Mouse (Mus musculus) spleen, postnatal 36 days (tissue): ENCODE data around the gene Shcbp1l.

ENCODE experiments used
- DNase-seq, 2 experiments: peaks; one replicate each; pipeline ENCODE4 v3.0.0; 2022; ENCODE audit warnings: low spot score in 2 of 2, mixed read lengths in 1 of 2

Shcbp1l gene

DNA sequence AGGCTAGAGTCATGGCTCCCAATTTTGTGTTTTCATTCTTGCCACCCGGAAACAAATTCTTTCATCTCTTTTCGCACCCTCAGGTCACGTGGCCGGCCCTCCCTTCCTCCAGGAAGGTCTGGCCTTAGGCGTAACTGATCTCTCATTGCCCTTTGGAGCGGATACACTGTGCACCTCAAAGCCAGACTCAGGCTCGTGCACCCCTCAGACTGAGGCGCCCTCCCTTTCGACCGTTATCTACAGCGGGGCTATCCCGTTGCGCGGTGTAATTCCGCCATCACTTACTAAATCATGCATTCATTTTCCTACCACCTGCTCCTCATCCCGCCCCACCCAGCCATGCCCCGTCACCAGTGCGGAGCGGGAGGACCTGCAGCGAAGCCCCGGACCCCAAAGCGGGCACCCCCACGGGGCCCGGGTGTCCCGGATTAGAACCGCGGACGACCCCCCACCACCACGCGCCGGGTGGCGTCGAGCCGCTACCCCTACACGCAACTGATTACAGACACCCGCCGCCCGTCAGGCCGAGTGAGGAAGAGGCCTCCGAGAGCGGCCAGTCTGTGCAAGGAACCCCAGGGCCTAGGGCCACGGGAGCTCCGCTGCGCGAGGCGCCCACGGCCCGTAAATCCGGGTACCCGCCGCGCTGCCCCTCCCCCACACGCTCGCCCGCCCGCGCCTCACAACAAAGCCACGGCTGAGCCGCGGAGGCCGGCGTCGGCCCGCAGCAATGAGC lies 62.0 kb downstream of the Shcbp1l start:
- DNase-seq, result peak; percentile 63 to 69

DNA sequence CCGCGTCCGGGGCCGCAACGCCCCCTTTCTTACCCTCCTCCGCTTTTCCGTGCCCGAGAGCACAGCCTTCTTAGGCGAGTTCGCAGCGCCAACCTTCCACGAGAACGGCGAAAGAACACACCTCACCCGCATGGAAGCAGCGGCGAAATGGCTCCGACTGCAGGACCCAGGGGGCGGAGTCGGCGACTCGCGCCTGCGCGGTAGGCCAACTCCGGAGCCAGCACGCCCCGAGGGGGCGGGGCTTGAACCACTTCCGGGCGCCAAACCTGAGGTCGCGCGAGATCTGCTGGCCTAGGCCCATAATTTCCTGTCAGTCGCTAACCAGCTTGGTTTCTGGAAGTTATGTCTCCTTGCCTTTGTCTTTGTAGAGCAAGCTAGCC lies 62.5 kb downstream of the Shcbp1l start, which contains the start of gene Dhx9:
Dhx9 (minus strand) TSS at position 161 of the 380 bp plus-strand sequence.
- DNase-seq, result peak; percentile 97 to 98

DNA sequence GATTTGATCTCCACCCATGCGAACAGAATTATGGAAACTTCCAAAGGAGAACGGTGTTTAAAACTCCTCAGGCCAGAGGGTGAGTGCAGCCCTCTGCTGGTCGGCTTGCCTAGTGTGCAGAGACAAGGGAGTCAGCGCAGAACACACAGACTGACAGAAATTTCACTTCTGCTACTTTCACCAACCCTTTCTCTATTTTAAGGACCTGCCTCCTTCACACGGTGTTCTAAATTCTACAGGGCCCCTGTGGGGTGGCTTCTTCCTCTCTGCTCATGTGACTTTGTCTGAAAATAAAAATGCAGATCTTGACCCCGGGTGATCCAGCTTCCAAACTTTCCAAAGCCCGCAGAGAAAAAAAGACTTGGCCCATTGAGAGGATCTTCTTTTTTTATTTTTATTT lies 64.2 kb downstream of the Shcbp1l start:
- DNase-seq, result peak; percentile 85 to 86

DNA sequence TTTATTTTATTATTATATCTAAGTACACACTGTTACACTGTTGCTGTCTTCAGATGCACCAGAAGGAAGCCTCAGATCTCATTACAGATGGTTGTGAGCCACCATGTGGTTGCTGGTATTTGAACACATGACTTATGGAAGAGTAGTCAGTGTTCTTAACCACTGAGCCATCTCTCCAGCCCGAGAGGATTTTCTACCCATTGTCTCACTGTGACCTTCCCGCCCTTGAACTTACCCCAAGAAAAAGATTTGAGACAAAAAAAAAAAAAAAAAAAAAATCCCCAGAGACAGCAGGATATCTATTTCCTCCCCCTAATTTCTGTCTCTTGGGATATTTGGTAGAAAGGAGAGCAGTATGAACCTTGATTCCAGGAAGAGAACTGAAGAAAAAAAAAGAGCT lies 64.6 kb downstream of the Shcbp1l start:
- no peak for DNase-seq

DNA sequence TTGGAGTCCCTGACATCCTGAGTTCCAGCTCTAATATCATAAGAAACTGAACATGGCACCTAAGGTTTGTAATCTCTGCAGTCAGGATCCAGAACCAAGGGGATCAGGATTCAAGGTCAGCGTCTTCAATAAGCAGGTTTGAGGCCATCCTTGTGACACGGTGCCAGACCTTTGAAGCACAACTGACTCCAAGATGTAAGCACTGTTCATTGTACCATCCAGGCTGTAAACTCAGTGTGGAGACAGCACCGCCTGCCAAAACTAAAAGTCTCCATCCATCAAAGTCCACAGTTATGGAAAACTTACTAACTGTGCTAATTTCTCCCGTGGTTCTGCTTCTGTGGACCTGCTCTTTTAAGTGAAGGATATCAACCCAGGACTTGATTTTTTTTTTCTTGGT lies 65.0 kb downstream of the Shcbp1l start:
- no peak for DNase-seq

DNA sequence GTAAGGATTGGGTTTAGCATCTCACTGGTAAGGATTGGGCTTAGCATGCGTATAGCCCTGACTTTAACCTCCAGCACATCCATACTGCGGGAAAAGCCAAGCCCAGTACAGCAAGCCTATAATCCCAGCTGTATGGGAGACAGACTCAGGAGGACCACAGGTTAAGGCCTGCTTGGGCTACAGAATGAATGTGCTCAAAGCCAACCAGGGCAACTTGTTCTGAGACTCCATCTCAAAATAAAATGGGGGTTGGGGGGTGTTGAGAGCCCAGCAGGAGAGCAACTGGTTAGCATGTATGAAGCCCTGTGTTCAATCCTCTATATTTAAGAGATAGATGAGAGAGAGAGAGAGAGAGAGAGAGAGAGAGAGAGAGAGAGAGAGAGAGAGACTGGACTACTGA lies 66.4 kb downstream of the Shcbp1l start:
- no peak for DNase-seq

DNA sequence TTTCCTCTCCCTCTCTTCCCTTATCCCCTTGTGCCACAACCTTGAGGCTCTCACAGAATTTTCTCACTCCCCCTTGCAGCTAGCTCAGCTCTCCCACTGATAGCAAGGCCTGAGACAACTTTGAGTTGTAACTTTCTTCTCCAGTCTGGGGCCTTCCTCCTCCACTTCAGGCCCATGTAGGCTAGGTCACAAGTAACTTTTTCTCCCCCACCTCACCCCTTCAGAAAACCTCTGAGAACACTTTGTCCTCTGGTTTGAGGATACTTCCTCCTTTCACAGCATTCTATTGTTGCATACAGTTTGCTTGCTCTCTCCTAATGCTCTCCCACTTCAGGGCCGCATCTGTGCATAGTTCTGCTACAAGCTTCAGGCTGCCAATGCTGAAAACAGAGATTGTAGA lies 66.9 kb downstream of the Shcbp1l start:
- peak; percentile 65 to 79 for DNase-seq

DNA sequence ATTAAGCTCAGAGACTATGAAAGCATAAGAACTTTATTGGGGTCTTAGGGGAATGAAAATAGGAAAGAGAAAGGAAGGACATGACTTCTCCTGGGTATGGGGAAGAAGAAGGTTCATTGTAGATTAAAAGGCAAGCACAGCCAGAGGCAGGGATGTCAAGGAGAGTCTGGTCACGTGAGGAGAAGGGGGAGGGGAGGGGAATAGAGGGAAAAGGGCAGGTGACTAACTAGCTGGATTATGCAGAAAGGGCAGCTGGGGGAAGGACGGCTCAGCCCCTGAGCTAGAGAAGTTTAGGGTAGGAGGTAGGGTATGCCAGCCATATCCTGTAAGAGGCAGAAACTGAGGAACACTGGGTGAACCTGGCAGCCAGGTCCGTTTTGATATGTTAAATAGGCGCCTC lies 68.4 kb downstream of the Shcbp1l start:
- no peak for DNase-seq

DNA sequence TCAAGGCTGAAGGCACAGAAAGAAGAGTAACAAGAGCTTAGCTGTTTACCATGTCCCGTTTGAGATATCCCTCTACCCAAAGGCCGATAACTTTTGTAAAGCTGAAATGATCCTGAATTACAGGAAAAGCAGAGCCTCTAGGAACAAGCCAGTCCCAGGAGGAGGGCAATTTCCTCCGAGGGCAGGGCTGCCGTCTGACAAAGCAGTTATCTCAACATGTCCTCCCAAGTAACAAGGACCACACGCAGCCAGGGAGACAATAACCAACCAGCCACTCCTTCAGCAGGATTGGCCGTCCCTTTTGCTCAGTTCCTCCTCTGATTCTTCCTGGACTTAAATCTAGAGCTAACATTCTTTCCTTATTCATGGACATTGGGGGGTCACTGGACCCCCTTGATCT lies 69.0 kb downstream of the Shcbp1l start:
- no peak for DNase-seq

DNA sequence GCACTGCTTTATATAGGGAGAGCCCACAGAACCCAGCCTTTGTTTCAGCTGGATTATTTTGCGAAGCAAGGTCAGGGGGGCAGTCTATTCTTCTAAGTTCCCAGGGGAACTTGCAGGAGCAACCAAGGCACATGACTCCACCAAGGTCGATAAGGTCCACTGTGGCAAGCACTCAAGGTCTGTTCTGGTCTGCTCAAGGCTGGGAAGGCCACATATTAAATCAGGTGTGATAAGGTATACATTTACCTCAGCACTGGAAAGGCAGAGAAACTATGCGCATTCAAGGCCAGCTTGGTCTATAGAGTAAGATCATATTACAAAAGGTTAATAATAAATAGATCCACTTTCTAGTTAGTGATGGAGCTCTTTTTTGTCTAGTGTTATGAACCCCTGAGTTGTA lies 71.1 kb downstream of the Shcbp1l start:
- no peak for DNase-seq

DNA sequence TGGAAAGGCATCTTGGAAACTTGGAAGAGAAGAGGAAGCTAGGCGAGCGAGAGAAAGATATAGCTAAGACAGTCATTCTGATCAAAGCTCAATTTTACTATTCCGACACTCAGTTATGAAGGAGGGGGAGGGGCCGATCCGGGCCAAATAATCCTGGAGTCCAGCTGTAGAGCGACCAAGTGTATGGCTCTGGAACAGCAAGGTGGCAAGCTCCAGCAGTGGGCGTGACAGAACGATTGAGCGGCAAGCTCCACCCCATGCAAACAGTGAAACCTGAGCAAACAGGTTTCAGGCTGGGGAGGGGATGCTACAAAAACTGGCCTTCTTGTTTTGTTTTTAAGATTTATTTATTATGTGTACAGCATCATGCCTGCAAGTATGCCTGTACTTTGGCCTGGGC lies 75.1 kb downstream of the Shcbp1l start:
- no peak for DNase-seq

DNA sequence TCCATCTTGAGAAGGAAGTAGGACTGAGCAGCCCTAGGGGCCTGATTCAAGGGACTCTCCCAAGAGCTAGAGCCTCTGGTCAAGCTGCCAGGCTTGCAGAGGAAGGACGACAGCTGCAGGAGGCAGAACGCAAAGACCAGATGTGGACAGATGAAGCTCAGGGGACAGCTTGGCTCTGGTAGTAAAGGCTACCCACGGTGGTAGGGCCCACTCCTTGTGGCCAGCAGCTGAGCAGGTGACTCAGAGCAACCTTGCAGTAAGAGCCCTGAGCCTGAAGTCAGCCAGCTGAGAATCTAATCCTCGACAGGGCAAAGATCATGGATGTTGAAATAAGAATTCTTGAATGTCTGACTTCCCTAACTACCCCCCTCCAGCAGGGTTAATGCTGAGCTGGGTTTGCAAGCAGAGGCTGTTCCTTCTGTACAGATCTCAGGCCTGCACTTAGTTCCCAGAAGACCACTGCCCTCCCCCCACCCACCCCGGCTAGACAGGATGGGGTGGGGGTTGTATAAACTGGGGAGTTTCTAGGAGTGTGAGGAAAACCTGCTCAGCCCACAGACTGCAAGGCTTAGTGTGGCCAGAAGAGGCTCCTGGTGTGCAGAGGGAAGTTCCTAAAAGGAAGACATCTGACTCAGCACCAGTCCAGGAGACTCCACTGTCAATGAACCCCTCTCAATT lies 76.8 kb downstream of the Shcbp1l start:
- DNase-seq, result no peak
